Mouse (Mus musculus): ENCODE data around the gene Dtx4.

The Dtx4 gene

DNA sequence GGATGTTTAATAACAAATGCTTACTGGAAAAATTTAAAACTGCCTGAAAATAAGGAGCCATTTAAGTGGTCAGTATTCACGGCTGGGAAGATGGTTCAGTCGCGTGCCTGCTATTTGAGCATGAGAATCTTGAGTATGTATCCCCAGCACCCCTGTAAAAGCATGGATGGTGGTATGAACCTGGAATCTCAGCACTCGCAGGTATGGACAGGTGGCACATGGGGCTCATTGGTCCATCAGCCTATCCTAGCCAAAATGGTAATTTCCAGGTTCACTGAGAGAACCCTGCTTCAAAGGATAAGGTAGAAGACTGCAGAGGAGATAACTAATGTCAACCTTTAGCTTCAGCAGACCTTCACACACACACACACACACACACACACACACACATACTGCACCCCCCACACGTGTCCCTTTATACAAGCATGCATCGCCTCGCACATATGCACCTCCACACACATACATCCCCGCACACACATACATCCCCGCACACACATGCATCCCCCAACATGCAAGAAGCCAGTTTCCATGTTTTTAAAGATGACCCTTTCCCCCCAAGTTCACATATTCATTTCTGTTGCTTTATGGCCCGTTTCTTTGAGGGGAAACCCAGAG lies 35.6 kb downstream of the Dtx4 start:
- no peak for DNase-seq

DNA sequence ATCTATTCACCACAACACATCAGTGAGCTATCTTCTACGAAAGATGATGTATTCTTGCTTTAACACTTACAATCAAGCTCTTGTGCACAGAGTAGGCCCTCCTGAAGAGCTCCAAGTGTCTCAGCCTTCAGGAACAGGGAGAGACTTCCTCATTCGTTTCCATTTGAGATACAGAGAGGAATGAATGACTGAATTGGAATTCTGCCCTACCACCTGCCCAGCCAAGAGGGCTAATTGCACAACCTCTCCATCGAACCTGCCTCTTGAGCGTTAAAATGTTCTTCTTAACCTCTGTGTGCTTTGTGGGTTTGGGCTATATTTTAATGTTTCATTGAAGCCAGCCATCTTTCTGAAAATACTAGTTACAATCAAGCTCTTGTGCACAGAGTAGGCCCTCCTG lies 36.6 kb downstream of the Dtx4 start:
- DNase-seq = no peak

DNA sequence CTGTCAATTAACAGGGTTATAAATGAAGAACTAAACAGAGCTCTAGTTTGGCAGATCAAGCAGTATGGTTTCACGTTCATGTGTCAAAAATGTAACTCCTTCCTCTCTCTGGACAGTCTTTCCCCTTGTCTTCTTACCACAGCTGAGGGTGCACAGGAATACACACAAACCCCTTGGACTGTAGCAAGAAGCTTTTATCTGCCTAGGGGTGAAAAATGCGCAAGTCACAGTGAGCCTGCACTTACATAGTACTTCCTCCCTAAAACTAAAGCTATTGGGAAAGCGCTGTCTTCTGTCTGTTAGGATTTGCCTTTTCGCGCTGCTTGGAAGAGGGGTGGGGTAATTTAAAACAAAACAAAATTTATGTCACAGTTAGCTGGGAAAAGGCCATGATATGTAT lies 37.1 kb downstream of the Dtx4 start:
- no peak for DNase-seq

DNA sequence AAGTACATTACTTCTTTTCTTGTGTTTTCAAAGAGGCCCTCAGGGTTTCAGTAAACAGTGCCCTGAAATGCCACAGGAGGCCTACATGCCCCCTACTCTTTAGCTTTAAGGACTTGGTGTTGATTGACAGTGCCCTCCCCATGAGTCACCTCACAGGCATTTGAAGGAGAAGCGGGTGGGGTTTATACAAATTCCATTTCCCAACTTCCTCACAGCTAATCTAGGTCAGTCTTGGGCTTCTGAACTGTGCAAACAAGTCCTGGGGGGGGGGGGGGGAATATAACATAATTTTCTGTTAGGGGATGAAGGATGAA lies 37.6 kb downstream of the Dtx4 start:
- peak; percentile 14 for DNase-seq

DNA sequence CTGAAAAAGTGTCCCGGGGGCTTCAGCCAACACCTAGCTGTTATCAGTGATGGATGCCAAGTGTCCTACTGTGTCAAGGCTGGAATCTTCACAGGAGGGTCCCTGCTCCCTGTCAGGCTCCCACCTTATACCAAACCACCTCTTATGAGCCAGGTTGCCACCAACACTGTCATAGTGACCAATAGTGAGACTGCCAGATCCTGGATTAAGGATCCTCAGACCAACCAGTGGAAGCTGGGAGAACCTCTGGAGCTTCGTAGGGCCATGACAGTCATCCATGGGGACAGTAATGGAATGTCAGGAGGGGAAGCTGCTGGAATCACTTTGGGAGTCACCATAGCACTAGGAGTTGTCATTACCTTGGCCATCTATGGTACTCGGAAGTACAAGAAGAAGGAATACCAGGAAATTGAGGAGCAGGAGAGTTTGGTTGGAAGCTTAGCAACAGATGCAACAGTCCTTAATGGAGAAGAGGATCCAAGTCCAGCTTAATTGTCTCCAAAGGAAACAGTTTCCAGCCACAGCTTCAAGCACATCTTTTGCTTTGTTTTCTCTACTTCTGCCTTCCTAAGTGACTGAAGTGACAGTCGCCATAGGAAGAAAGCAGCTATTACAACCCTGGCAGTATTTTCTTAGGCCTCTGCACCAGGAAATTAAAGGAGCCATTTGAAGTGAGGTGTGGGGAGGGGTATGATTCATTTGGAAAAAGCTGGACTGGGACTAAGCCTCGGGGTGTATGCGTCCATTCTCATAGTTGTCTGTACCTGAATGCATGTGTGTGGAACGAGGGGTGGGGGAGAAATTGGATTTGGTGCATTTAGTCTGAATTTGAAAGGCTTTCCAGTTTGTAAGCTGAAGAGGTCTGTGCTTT lies 38.2 kb downstream of the Dtx4 start:
- no peak for DNase-seq

DNA sequence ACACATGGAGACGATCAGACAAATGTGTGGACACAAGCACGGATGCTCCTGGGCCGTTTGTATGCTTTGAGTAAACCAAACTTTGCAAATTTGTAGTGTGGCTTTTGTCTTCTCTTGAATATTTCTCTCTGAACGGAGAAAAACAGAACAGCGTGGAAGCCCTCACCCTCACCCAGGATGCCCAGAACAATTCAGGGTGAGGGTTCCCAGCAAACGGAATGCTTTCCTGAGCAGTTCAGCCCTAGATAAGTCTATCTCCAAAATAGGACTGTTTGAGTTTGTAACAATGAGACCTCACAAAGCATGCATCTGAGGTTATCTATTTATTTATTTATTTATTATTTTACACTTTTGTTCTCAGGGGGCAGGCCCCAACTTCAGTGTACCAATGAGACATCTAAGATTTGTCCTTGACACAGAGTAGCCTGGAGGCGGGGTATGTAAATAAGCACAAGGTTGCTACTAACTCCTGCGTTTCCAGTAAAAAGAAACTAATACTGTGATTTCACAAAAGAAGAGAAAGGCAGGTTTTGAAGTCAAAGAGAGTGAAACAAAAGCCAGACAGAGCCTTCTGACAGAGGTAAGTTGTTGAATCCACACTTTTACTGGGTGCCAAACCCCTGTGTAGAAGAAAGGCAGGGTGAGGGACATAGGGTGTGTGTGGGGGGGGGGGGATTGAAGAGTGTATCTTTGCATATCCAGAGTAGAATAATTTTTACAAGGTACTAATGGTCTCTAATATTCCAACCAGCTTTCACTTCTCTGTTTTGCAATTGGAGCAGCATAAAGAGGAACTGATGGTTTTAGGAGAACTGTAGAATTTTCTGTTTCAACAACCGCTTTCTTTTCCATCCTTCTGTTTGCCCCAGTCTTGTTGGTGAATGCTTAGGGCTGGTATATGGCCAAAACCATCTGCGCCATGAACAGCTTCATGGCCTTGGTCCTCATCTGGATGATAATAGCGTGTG lies 40.7 kb downstream of the Dtx4 start, which contains the start of gene Mpeg1:
Mpeg1 (plus strand) TSS at position 498 of the 968 bp plus-strand sequence.
- DNase-seq = no peak

DNA sequence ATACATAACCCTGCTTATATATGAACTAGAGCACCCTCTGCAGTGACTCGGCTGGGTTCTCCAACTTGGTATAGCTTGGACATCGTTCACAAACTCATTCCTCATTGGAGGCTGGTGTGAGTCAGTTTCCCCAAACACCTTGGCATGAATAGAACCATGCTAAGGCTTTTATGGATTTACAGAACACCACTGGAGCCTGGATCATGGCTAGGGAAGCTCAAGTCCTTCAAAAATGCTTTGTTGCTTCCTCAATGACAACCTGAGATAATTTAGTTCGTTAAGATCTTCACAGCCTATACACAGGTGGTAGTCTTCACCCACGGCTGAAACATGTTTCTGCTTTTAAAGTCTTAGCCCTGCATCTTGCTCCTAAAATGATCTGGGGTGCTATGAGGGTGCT lies 41.7 kb downstream of the Dtx4 start:
- DNase-seq = no peak

DNA sequence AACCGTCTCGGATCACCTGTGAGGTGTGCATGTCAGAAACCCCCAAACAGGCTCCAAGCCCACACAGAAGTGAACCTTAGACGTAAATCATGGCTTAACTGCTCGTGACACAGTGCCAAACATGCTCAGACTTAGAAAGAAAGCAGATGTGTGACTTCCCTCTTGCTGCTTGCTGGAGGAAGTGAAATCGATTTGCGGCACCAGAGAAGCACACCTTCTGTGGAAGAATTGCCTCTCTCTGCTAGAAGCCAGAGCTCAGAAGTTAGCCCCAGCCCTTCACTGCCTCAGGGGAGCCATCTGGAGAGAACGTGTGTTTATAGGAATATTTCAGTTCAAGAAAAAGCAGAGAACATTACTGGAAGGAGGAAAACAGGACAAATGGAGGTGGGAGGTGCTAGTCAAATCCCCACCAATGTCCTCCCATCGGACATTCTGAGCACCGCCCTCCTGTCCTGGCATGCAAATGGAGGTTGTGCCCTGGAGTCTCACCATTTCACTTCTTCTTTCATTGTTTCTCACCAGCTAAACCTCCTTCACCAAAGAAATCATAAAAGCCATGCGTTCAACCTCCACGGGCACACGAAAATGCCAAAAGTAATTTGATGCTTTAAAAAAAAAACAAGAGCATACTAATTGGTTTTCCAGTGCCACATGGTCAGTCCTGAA lies 43.7 kb downstream of the Dtx4 start:
- peak; percentile 24 for DNase-seq

DNA sequence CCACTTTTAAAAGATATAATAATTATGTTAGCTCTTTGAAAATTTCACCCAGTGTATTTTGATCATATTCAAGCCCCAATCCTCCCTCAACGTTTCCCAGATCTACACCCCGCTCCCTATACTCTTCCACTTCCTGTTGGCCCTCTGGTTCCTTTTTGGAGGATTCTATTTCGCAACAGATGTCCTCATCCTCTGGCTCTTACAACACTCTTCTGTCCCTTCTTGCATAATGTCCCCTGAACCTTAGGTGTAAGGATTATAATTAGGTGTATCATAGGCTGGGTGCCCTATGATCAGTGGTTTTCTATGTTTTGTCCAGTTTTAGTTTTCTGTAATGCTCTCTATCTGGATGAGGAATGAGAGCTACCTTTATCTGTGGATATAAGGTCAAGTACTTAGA lies 56.2 kb downstream of the Dtx4 start:
- DNase-seq = no peak

DNA sequence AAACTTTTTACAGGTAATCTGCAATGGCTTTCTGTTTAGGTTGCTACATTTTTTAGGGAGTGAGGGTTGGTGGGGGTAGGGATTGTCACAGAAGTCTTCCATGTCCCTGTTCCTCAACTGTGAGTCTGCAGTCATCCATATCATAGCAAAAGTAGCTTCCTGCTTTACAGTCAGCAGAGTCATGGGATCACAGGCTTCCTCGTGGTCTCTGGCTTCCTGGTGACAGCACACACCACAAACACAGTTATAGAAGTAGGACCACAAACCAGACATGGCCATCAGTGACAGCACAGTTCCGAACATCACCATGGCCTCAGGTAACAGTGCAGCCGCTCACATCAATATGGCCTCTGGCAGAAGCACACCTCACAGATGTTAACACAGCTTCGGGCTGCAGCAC lies 58.7 kb downstream of the Dtx4 start:
- no peak for DNase-seq

DNA sequence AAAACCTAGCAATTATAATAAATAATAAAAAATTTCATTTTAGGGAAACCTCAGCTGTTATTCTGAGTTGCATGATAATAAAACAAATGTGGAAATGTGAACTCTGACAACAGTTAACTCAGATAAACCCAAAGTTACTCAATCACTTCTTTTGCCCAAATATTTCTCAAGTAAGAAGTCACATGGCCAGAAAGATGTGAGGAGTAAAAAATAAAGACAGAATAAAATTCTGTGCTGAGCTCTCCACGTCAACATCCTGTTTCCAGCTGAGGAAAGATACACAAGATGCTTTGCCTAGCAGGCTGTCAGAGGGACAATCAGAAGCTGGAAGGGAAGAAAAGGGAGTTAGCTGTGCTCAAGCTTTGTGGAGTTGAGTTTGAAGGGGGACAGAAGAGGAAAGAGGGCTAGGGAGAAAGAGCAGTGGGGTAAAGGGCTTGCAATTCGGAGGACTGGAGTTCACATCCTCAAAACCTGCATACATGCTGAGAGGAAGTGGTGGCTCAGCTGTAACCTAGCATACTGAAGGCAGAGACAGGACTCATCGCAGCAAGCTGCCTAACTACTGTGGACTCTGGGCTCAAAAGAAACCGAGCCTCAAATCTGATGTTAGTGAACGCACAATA lies 61.0 kb downstream of the Dtx4 start:
- DNase-seq = no peak

DNA sequence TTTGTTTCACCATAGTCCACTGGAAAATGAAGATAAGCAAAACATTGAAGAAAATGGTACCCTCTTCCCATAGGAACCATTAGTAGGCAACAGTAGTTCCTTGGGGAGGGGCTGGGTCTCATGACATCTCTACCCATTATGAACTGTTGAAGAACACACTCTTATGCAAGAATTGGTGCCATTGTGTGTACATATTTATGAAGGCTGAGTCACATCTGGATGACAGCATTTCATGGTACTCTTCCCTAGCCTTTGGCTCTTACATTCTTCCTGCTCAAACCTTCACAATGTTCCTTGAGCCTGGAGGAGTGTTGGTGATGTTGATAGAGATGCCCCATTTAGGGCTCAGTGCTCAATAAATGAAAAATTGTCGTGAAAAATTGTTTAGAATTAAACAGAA lies 61.7 kb downstream of the Dtx4 start:
- no peak for DNase-seq

DNA sequence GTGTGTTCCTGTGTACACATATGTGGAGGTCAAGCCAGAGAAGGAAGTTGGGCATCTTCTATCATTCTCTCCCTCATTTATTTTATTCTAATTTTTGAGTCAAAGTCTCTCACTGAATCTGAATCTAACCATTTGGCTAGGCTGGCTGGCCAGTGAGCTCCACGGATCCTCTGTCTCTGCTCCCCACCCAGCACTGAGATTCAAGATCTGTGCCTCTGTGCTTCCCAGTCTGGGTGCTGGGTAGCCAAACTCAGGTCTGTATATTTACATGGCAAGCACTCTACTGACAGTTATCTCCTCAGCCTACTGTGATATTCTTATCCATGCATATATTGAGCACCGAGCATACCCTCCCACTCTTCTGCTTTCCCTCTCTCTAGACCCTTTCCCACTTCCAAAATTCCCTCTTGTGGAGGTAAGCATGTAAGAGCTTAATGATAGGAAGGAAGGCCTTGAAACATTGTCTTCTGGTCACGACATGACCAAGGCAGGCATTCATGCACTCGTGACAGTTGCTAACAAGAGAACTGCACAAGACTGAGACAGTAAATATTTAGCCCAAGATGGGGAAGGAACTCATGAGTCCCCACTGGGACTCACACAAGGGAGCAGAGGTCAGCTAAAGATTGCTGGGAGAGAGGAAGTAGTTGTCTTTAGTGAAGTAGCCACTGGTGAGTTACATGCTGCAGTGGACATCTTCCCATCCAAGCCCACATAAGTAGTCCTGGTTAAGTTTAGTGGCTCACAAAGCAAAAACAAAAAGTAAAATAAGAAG lies 65.3 kb downstream of the Dtx4 start:
- no peak for DNase-seq

DNA sequence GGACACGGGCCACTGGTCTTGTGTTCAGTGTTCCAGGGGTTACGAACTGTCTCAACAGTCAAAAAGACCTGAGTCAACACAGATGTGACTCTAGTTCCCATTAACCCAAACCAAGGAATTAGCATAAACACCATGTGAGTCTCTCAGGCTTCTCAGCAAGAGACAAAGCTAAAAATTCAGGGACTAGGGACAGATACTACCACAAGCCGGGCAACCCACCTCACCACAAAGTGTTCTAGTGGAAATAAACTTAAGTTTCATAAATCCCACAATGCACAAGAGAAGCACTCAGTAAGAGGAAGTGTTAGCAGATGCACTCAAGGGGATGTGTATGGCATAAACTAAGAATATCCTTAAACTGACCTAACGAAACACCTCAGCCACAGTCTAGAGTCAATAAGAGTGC lies 66.2 kb downstream of the Dtx4 start:
- no peak for DNase-seq

DNA sequence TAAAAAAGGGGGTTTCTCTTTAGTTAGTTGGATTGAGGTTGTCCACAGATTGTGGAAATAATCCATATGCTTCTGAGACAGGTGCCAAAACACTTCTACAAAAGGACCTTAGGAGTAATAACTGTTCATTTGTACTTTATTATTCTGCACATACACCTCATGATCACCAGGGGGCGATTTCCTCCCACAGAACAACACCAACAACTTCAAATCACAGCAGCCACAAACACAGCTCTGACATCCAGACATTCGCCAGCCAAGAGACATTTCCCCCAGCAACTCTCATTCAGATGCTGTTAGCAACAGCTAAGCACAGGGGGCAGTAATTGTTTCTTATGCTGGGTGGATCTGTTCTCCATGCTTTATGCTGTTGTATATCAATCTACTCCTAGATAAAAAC lies 68.2 kb downstream of the Dtx4 start:
- peak; percentile 61 for DNase-seq

DNA sequence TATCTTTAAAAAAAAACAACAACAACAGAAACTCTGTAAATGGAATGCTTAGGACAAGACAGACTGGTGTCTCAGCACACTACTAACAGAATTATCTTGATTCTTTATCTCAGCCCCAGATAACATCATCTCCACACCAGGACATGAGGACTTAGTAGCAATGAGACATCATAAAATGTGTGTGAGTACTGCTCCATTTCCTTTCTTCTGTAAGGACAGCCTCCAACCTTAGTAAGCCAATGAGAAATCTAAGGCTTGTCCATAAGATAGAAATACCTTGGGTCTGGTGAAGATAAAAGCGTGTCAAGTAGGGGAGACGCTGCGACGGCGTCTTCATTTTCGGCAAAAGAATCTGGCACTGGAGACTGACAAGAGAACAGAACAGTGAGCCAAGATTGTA lies 73.6 kb downstream of the Dtx4 start, which contains the start of gene Pfpl:
Pfpl (plus strand) TSS at position 301 of the 400 bp plus-strand sequence.
- DNase-seq = no peak

DNA sequence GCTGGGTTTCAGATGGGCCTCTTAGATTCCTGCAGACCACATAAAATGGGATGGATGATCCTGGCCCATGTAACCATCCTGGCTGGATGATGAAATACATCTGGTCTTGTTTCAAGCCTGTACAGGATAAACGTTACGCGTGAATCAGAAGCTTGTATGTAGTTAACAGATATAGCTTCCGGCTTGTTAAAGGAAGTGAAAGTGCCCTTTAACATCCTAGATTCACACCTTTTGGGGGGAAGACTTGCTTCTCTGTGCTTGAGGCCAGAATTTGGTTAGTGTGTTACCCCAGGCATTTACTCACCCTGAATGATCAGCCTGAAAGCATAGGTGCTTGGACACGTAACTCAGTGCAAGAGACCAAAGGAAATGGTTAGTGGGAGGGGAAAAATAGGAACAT lies 74.2 kb downstream of the Dtx4 start:
- no peak for DNase-seq

DNA sequence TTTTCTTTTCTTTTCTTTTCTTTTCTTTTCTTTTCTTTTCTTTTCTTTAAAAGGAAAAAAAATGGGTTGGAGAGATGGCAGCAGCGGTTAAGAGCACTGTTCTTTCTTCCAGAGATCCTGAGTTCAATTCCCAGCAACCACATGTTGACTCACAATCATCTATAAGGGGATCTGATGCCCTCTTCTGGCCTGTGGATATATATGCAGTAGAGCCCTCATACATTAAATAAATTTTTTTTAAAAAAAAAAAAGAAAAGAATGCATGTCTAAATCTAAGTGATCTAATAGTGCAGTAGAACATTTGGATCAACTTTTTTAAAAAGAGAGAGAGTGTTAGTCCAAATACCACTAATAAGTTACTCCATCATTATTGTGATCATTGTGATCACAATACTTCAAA lies 79.6 kb downstream of the Dtx4 start:
- no peak for DNase-seq

DNA sequence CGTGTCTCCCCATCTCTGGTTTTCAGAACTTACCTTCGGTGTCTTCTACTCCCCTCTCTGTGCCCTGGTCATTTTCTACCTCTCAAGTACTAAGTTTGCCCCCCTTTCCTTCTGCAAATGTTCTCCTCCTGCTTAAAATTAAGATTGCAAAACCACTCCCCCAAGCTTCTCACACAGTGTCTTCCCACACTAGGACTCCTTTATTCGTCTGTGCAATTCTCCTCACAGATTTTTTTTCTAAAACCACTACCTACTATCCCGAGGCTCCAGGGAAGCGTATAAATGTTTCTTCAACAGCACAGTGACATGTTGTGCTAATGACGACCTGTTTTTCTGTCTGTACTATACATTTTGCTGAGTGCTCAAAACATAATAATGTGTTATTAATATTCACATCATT lies 80.7 kb downstream of the Dtx4 start:
- DNase-seq = no peak

DNA sequence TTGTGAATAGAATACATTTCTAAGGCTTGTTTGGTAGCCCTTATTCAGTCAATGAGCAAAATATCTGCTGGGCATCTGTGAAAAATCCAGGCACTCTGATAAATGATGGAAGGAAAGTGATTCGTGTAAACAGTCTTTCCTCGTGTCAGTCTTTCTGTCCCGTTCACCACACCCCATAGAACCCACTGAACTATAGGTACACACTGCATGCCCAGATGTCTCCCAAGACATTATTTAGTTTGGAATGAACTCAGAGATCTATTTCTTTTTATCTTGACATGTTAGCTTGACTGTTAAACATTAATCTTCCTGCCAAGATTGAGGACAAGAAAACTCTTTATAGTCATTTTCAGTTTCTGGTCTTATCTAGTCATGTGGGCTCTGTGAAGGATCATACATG lies 82.9 kb downstream of the Dtx4 start:
- no peak for DNase-seq

DNA sequence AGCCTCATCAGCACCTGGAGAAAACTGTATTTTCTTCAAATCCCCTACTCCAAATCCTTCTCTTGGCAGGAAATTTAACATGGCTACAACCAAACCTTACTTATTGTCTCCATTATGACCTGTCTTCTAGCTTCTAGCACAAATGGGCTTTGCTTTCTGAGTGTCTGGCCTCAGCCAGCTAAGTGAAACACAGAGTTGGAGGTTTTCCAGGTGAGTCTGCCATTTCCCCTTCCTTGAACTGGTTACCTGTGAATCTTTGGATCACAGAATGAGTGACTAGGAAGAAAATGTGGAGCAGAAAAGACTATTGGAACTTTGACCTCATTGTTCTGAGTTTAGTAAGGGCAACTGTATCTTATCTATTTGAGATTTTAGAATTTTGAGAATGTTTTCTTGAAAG lies 83.9 kb downstream of the Dtx4 start, which contains the start of gene Olfr1441:
Olfr1441 (plus strand) TSS at position 73 of the 400 bp plus-strand sequence.
- no peak for DNase-seq

Data from embryo, embryonic 11 days (tissue).